Mouse (Mus musculus) adipocyte (in vitro differentiated cells): ENCODE data around the gene Selp.

ENCODE experiments used
- DNase-seq: peaks from one replicate; pipeline ENCODE4 v3.0.0-alpha.2; 2016; ENCODE audit warnings: low spot score

The Selp gene

DNA sequence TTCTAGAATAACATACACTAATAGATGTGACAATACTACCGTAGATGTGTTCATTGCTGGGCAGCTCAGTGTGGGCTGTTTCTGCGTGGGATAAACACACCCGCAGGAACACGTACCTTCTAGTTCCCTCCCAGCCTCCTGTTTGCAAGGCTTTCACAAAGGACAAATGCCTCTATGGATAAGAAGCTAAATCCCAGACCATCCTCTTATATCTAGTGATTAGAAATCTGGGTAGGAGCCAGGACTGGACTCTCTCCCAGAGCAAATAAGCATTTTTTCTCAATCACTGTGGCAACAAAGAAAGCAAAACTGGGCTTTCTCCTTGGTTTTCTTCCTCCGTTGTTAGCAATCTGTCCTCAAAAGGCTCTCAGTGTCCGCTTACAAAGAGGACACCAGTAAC, 63.4 kb downstream of the Selp start:
- peak; percentile 11 for DNase-seq

GRCm38 (mm10) chr1:164184142-164184870, 69.2 kb downstream of the Selp start:
- peak; percentile 76 for DNase-seq

- no peak for DNase-seq
Measured at GRCm38 (mm10) chr1:164184871-164185223, 69.8 kb downstream of the Selp start.

DNA sequence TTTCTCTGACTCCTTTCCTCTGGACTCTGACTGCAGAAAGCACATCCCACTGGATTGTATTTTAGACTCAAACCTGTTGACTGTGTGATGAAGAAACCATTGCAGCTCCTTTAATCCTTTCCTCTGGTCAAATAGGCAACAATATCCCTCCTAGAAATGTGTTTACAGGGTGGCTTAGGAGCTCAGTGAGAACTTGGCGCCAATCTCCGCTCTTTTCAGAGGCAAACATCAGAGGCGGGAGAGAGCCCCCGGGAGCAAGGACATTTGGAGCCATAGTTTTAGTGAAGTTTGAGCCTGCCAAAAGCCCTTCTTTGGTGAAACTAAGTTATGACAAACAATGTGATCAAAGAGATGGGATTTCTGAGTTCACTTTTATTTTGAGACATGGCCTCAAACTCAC, 70.3 kb downstream of the Selp start:
- no peak for DNase-seq

DNA sequence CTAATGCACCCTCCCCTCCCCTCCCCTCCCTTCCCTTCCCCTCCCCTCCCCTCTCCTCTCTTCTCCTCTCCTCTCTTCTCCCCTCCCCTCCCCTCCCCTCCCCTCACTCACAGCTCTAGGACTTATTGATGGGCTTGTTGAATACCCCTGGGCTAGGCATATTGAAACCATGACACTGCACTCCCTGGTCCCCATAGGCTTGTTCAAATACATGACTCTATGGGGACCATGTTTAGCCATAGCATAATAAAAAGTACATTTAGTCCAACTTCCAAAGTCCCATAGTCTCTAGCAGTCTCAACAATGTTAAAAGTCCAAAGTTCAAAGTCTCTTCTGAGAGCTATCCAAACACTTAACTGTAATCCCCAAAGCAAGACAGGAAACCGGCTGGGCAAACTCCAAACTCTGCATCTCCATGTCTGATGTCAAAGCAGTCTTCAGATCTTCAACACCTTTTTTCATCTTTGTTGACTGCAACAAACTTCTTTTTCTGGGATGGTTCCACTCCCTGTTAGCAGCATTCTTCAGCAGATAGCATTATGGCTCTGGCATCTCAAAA, 72.0 kb downstream of the Selp start:
- no peak for DNase-seq

GRCm38 (mm10) chr1:164199551-164199950, 84.5 kb downstream of the Selp start:
- DNase-seq = peak; percentile 33
